In the genomic region with DNA sequence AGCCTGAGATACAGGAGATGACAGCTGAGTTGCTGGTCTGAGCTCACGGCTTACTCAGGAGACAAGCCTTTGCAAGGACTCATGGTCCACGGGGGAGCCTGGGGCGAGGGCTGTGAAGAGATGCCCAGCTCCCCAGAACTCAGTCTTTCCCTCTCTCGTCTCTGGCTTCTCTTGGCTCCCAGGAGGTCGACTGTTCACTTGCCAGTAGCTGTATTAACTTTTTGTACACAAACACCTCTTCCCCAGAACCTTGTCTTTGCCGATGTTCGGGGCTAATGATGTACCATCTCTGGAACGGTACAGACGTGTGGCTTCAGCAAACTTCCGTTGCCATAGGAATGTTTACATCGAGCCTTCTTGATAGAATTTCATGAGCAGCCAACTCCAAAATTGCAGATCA, we compare ENCODE assay signal across 19 mouse cellular contexts.
DNase-seq lines count a peak whose midpoint lies in the region; ATAC-seq lines count a peak whose summit lies in the region.
"Had no signal": no experiment of that assay in that cellular context is flagged by ENCODE, and none has a peak within 500 bp of the region (broad histone marks: within the 10 kb centered on the region; RNA-seq: fewer than 3 reads in every experiment).

No protein-coding gene starts in this region.

- no peaks in the 10 kb centered on the region for H3K9me3 ChIP-seq in hindbrain, embryonic 13.5 days
- no peaks in the 10 kb centered on the region for H3K9me3 ChIP-seq in hindbrain, embryonic 10.5 days
- no peaks in the 10 kb centered on the region for H3K9me3 ChIP-seq in lung, embryonic 15.5 days
- H3K9me3 ChIP-seq in midbrain, embryonic 11.5 days (ENCODE audit: control insufficient read depth, low read length), result no peaks in the 10 kb centered on the region
- no peaks in the 10 kb centered on the region for H3K9me3 ChIP-seq in midbrain, embryonic 13.5 days
- H3K9me3 ChIP-seq: embryonic facial prominence, embryonic 12.5 days; forebrain, embryonic 15.5 days; heart, embryonic 10.5 days; hindbrain, embryonic 12.5 days had no signal

- no peak overlapping the region for H3K4me2 ChIP-seq in hindbrain, embryonic 13.5 days
- H3K4me2 ChIP-seq in lung, embryonic 15.5 days, result peak overlapping the region; percentile 14; the same call in 1 of the 2 replicates
- no peak overlapping the region for H3K4me2 ChIP-seq in midbrain, embryonic 11.5 days
- no peak overlapping the region for H3K4me2 ChIP-seq in midbrain, embryonic 13.5 days (replicated peaks)
- H3K4me2 ChIP-seq: embryonic facial prominence, embryonic 12.5 days; forebrain, embryonic 15.5 days; hindbrain, embryonic 12.5 days had no signal

- no peak for ATAC-seq in hindbrain, embryonic 13.5 days (ENCODE audit: low FRiP score)
- ATAC-seq in lung, embryonic 15.5 days (ENCODE audit: borderline replicate concordance, extremely low read depth, low FRiP score, low TSS enrichment), result peak; percentile 84
- ATAC-seq in midbrain, embryonic 11.5 days (ENCODE audit: low FRiP score), result no peak
- no peak for ATAC-seq in midbrain, embryonic 13.5 days
- ATAC-seq: activated CD4-positive, CD25-positive, alpha-beta regulatory T cell, adult 4 months; forebrain, embryonic 15.5 days; Patski had no signal

- H3K9ac ChIP-seq in hindbrain, embryonic 13.5 days, result no peak overlapping the region
- H3K9ac ChIP-seq in lung, embryonic 15.5 days, result 0 out of 2 replicates have a peak overlapping the region, but pooled peaks have one; percentile 9
- H3K9ac ChIP-seq in midbrain, embryonic 11.5 days (ENCODE audit: low read length), result no peak overlapping the region
- H3K9ac ChIP-seq in midbrain, embryonic 13.5 days (replicated peaks), result no peak overlapping the region
- H3K9ac ChIP-seq: embryonic facial prominence, embryonic 12.5 days; forebrain, embryonic 15.5 days; hindbrain, embryonic 12.5 days had no signal

- WGBS in hindbrain, embryonic 13.5 days, result 82% methylated on average over 11 of the region's 11 CpGs
- WGBS in hindbrain, embryonic 10.5 days, result 87% methylated on average over 11 of the region's 11 CpGs
- 26% methylated on average over 11 of the region's 11 CpGs for WGBS in lung, embryonic 15.5 days
- WGBS in midbrain, embryonic 11.5 days, result 84% methylated on average over 11 of the region's 11 CpGs
- WGBS in midbrain, embryonic 13.5 days, result 81% methylated on average over 11 of the region's 11 CpGs

- no peak for DNase-seq in hindbrain, embryonic 10.5 days (ENCODE audit: low spot score)
- DNase-seq in lung, postnatal 36 days, result no peak
- peak; percentile 82 for DNase-seq in midbrain, embryonic 11.5 days (ENCODE audit: low spot score, missing footprints)
- DNase-seq: adrenal gland, postnatal 14 days; cerebellum, adult 11-12 months; cerebellum, adult 9-10 months; cerebellum, postnatal 25 days; gastrocnemius, postnatal 36 days; heart, adult 18-20 months had no signal

- no peak overlapping the region for H3K4me3 ChIP-seq in hindbrain, embryonic 13.5 days
- H3K4me3 ChIP-seq in hindbrain, embryonic 10.5 days, result no peak overlapping the region
- no peak overlapping the region for H3K4me3 ChIP-seq in lung, embryonic 15.5 days
- no peak overlapping the region for H3K4me3 ChIP-seq in midbrain, embryonic 11.5 days (ENCODE audit: low read depth, low read length)
- H3K4me3 ChIP-seq in midbrain, embryonic 13.5 days (replicated peaks), result no peak overlapping the region
- H3K4me3 ChIP-seq: embryonic facial prominence, embryonic 12.5 days; forebrain, embryonic 15.5 days; heart, embryonic 10.5 days; hindbrain, embryonic 12.5 days had no signal

- H3K27me3 ChIP-seq in hindbrain, embryonic 13.5 days, result no peaks in the 10 kb centered on the region
- H3K27me3 ChIP-seq in hindbrain, embryonic 10.5 days (ENCODE audit: insufficient read depth, poor library complexity, severe bottlenecking), result no peaks in the 10 kb centered on the region
- H3K27me3 ChIP-seq in lung, embryonic 15.5 days, result no peaks in the 10 kb centered on the region
- H3K27me3 ChIP-seq in midbrain, embryonic 11.5 days (ENCODE audit: control insufficient read depth, insufficient read depth, low read length), result no peaks in the 10 kb centered on the region
- no peaks in the 10 kb centered on the region for H3K27me3 ChIP-seq in midbrain, embryonic 13.5 days
- H3K27me3 ChIP-seq: CH12.LX; embryonic facial prominence, embryonic 12.5 days; forebrain, embryonic 15.5 days; hindbrain, embryonic 12.5 days; Patski had no signal

- H3K36me3 ChIP-seq in hindbrain, embryonic 13.5 days, result peaks cover 25% of the 10 kb centered on the region
- peaks cover 32% of the 10 kb centered on the region for H3K36me3 ChIP-seq in hindbrain, embryonic 10.5 days
- peaks cover 22% of the 10 kb centered on the region; the same call in 1 of the 2 replicates for H3K36me3 ChIP-seq in lung, embryonic 15.5 days
- no peaks in the 10 kb centered on the region for H3K36me3 ChIP-seq in midbrain, embryonic 11.5 days (ENCODE audit: control insufficient read depth, insufficient read depth, low read length)
- H3K36me3 ChIP-seq in midbrain, embryonic 13.5 days, result peaks cover 26% of the 10 kb centered on the region

- 0 out of 2 replicates have a peak overlapping the region, but pooled peaks have one; percentile 35 for H3K27ac ChIP-seq in hindbrain, embryonic 13.5 days
- no peak overlapping the region for H3K27ac ChIP-seq in hindbrain, embryonic 10.5 days
- peak overlapping the region; percentile 92 for H3K27ac ChIP-seq in lung, embryonic 15.5 days
- no peak overlapping the region for H3K27ac ChIP-seq in midbrain, embryonic 11.5 days (ENCODE audit: low read depth, low read length)
- H3K27ac ChIP-seq in midbrain, embryonic 13.5 days, result no peak overlapping the region
- H3K27ac ChIP-seq: embryonic facial prominence, embryonic 12.5 days; forebrain, embryonic 15.5 days; heart, embryonic 10.5 days; hindbrain, embryonic 12.5 days had no signal

- H3K4me1 ChIP-seq in hindbrain, embryonic 13.5 days (replicated peaks), result peaks cover 8% of the 10 kb centered on the region; the same call in 1 of the 2 replicates
- H3K4me1 ChIP-seq in hindbrain, embryonic 10.5 days (replicated peaks), result no peaks in the 10 kb centered on the region
- peaks cover 33% of the 10 kb centered on the region for H3K4me1 ChIP-seq in lung, embryonic 15.5 days
- H3K4me1 ChIP-seq in midbrain, embryonic 11.5 days (ENCODE audit: control insufficient read depth, insufficient read depth, low read length), result no peaks in the 10 kb centered on the region; the same call in 1 of the 2 replicates
- peaks cover 5% of the 10 kb centered on the region; the same call in 1 of the 2 replicates for H3K4me1 ChIP-seq in midbrain, embryonic 13.5 days (replicated peaks)
- H3K4me1 ChIP-seq: embryonic facial prominence, embryonic 12.5 days; forebrain, embryonic 15.5 days; hindbrain, embryonic 12.5 days had no signal

Comparison
In these comparisons a context has a peak if more than half of its experiments do, and no peak if none do; other contexts are left out.
1. H3K27ac ChIP-seq: peak in hindbrain, embryonic 13.5 days (single experiment) and lung, embryonic 15.5 days (single experiment); none in hindbrain, embryonic 10.5 days (single experiment), midbrain, embryonic 11.5 days (single experiment) and midbrain, embryonic 13.5 days (single experiment).